34 mouse cellular contexts compared by ENCODE assay signal in the genomic region with DNA sequence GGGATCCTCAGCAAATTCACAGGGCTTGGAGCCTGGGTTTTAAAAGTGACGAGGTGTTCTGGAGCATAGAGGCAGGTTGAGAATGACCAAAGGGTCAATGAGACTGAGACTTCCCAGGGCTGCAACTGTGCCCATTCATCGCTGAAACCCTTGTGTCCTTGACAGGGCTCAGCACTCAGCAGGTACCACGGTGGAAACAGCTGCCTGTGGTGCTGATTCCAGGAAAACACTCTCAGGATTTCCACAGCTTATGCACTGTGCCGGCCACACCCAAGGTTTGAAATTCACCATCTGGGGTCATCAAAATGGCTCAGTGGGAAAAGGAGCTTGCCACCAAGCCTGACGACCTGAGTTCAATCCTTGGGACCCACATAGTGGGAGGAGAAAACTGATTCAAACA.
"Had no signal": no experiment of that assay in that cellular context is flagged by ENCODE, and none has a peak within 500 bp of the region (broad histone marks: within the 10 kb centered on the region; RNA-seq: fewer than 3 reads in every experiment).

No protein-coding gene starts in this region.

- DNase-seq: heart, postnatal 10 days; heart, postnatal 14 days; heart, postnatal 36 days; heart, postnatal 4 days; kidney, adult 11 months; kidney, adult 18-20 months; kidney, adult 2 months; kidney, adult 8-10 months; kidney, adult 9 months; kidney, postnatal 10 days; kidney, postnatal 14 days; kidney, postnatal 25 days; kidney, postnatal 36 days; kidney, postnatal 4 days; layer of hippocampus, adult 9-11 months; layer of hippocampus, postnatal 36 days had no signal

- H3K4me2 ChIP-seq: heart, embryonic 11.5 days; heart, embryonic 12.5 days; heart, embryonic 13.5 days; heart, embryonic 15.5 days; hindbrain, embryonic 12.5 days; hindbrain, embryonic 13.5 days; hindbrain, embryonic 15.5 days; intestine, embryonic 15.5 days; kidney, embryonic 15.5 days had no signal

- ATAC-seq: hindbrain, embryonic 16.5 days; hindbrain, postnatal 0 days; inflammation-experienced regulatory T-cells, adult 6 months; intestine, embryonic 15.5 days; intestine, embryonic 16.5 days; intestine, postnatal 0 days had no signal

- H3K4me3 ChIP-seq: heart, embryonic 12.5 days; heart, embryonic 13.5 days; heart, embryonic 15.5 days; hindbrain, embryonic 10.5 days; hindbrain, embryonic 12.5 days; hindbrain, embryonic 13.5 days; hindbrain, embryonic 15.5 days; intestine, embryonic 15.5 days; kidney, embryonic 15.5 days; layer of hippocampus, adult 2 months; left cerebral cortex, adult 2 months had no signal

- H3K27me3 ChIP-seq: heart, embryonic 12.5 days; heart, embryonic 13.5 days; heart, embryonic 15.5 days; hindbrain, embryonic 12.5 days; hindbrain, embryonic 13.5 days; hindbrain, embryonic 15.5 days; intestine, embryonic 15.5 days; kidney, embryonic 15.5 days had no signal

- H3K4me1 ChIP-seq: heart, embryonic 12.5 days; heart, embryonic 13.5 days; heart, embryonic 15.5 days; hindbrain, embryonic 10.5 days; hindbrain, embryonic 12.5 days; hindbrain, embryonic 13.5 days; hindbrain, embryonic 15.5 days; intestine, embryonic 15.5 days had no signal

- H3K36me3 ChIP-seq: heart, embryonic 12.5 days; heart, embryonic 13.5 days; heart, embryonic 15.5 days; hindbrain, embryonic 10.5 days; hindbrain, embryonic 12.5 days; hindbrain, embryonic 13.5 days; hindbrain, embryonic 15.5 days; intestine, embryonic 15.5 days; kidney, embryonic 15.5 days had no signal

- H3K9ac ChIP-seq: heart, embryonic 12.5 days; heart, embryonic 13.5 days; heart, embryonic 15.5 days; hindbrain, embryonic 12.5 days; hindbrain, embryonic 13.5 days; hindbrain, embryonic 15.5 days; intestine, embryonic 15.5 days; kidney, embryonic 15.5 days had no signal

- H3K27ac ChIP-seq: heart, embryonic 13.5 days; heart, embryonic 15.5 days; hindbrain, embryonic 10.5 days; hindbrain, embryonic 12.5 days; hindbrain, embryonic 13.5 days; hindbrain, embryonic 15.5 days; hindbrain, postnatal 0 days; intestine, embryonic 15.5 days; kidney, embryonic 15.5 days; kidney, postnatal 0 days; layer of hippocampus, adult 2 months; left cerebral cortex, adult 2 months had no signal

- H3K9me3 ChIP-seq: heart, embryonic 12.5 days; heart, embryonic 13.5 days; heart, embryonic 15.5 days; hindbrain, embryonic 10.5 days; hindbrain, embryonic 12.5 days; hindbrain, embryonic 13.5 days; hindbrain, embryonic 15.5 days; intestine, embryonic 15.5 days; kidney, embryonic 15.5 days had no signal
